Mouse (Mus musculus) retina, postnatal 1 day (tissue): Measurements from ENCODE around the gene Olfr116.

Source experiments
- DNase-seq: peaks from one replicate; pipeline ENCODE4 v3.0.0-alpha.2; 2012

Olfr116 gene

DNA sequence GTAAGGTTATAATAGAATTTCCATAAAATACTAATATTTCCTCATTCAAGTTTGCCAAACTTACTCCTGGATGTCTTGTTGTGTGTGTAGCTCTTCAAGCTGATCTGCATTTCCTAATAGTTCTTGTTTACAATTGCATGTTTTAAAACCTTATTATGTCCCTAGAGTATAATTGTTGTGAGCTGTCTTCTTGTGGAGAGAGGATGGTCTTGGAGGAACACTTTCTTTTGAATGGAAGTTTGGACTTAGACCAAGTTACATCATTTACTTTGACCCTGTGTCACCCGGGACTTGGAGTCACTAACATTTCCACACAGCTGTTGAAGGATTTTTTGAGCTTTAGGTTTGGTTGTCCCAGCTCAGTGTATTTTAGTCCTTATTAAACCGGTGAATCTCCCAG, at the start of gene Olfr116, which contains the start of gene Olfr115:
Gene Olfr116, minus strand, starts transcription at position 191 of the 400 bp plus-strand sequence.
Gene Olfr115, minus strand, starts transcription at position 101 of the 400 bp plus-strand sequence.
- DNase-seq: no peak

DNA sequence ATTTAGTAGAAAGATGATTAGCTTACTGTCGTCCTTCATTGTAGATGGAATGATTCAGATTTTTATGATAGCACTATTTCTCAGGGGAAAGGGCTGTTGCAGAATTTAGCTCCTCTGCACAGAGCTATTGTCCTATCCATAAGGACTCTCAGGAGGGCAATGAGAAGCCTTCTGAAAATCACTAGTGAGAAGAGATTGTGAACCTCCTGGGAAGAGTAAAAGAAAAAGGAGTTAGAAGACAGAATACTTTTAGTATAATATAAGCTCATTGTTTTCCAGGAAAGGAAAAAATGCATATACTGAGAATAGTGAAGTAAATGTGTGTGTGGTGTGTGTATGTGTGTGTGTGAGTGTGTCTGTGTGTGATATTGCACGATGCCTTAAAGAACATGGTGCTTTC, 39.7 kb upstream of the Olfr116 start, which contains the start of gene Olfr118:
Gene Olfr118, plus strand, starts transcription at position 301 of the 400 bp plus-strand sequence.
- no peak for DNase-seq

DNA sequence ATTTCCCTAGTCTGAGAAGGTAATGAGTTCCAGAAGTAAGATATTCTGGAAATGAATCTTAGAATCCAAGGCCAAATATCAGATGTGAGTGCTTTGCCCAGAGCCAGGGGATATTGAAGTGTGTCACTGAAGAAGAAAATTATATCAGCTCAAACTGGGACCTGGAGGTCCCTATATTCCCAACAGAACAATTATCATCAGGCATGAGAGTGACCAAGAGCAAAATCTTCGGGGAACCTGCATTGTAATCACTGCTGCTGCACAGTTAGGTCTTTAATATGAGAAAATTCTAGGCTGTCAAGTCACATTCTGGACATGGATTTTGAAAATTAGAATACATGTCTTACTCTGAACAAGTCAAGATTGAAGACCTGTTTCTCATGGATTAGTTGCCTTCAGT, 36.7 kb upstream of the Olfr116 start, which contains the start of gene Olfr117:
Gene Olfr117, minus strand, starts transcription at position 101 of the 400 bp plus-strand sequence.
- DNase-seq: no peak

DNA sequence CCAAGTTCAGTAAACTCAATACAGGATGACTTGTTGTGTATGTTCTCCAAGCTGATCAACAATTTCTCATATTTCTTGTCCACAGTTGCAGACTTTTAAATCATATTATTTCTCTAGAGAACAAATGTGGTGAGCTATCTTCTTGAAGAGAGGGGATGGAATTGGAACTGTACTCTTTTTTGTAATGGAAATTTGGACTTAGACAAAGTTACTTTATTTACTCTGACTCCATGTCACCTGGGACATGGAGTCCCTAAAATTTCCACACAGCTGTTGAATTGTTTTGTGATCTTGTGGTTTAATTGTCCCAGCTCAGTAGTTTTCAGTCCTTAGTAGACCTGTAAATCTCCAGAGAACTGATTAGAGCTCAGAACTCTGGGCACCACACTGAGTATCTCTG, 34.4 kb downstream of the Olfr116 start, which contains the start of gene Olfr114:
Gene Olfr114, minus strand, starts transcription at position 101 of the 400 bp plus-strand sequence.
- no peak for DNase-seq

DNA sequence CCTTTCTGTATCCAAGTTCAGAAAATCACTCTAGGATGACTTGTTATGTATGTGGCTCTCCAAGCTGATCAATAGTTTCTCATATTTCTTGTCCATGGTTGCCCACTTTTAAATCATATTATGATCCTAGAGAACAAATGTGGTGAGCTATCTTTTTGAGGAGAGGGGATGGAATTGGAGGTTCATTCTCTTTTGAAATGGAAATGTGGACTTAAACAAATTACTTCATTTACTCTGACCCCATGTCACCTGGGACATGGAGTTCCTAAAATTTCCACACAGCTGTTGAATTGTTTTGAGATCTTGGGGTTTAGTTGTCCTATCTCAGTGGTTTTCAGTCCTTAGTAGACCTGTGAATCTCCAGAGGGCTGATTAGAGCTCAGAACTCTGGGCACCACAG, 49.4 kb downstream of the Olfr116 start, which contains the start of gene Olfr113:
Gene Olfr113, minus strand, starts transcription at position 101 of the 400 bp plus-strand sequence.
- no peak for DNase-seq
